Comparison of ENCODE assay signal across 13 mouse cellular contexts in the genomic region with DNA sequence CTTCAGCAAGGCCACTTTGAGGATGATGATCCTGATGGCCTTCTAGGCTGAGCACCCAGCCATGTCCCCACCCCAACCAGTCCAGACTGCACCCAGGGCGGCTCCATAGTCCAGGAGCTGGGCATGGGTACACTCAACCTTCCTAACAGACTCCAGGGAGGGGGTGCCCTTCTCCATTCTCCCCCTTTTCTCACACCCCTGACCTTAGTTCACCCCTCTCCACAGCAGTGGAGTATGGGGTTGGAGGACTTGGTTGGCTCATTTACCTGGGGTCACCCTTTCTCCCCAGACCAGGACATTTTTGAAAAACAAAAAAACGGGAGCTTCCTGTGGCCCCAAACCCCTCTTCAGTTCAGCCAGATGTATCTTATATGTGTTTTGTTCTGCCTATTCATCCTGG. TPM values are rescaled to one million over a fixed set of nuclear protein-coding genes. Genes with fewer than 3 reads are reported as not detected.
DNase-seq lines count a peak whose midpoint lies in the region; ATAC-seq and TF ChIP-seq lines count a peak whose summit lies in the region.
"Had no signal": no experiment of that assay in that cellular context is flagged by ENCODE, and none has a peak within 500 bp of the region (broad histone marks: within the 10 kb centered on the region; RNA-seq: fewer than 3 reads in every experiment).

No protein-coding gene starts in this region.

- H3K27ac ChIP-seq in forebrain, embryonic 13.5 days, result no peak overlapping the region
- no peak overlapping the region for H3K27ac ChIP-seq in forebrain, embryonic 16.5 days (ENCODE audit: low read length)
- H3K27ac ChIP-seq in lung, embryonic 16.5 days (ENCODE audit: low read length), result no peak overlapping the region
- H3K27ac ChIP-seq in hindbrain, embryonic 12.5 days, result no peak overlapping the region
- no peak overlapping the region for H3K27ac ChIP-seq in liver, postnatal 0 days (ENCODE audit: low read depth)
- H3K27ac ChIP-seq: layer of hippocampus, adult 2 months had no signal

- TF ChIP-seq CTCF in liver, postnatal 0 days (IDR thresholded peaks at IDR 0.05; ENCODE audit: low read depth), result no peak

- peaks cover 35% of the 10 kb centered on the region for H3K36me3 ChIP-seq in forebrain, embryonic 13.5 days (ENCODE audit: poor library complexity, severe bottlenecking)
- H3K36me3 ChIP-seq in forebrain, embryonic 16.5 days (ENCODE audit: control insufficient read depth, insufficient read depth), result no peaks in the 10 kb centered on the region
- H3K36me3 ChIP-seq in lung, embryonic 16.5 days (ENCODE audit: control insufficient read depth, insufficient read depth, low read length), result peaks cover 13% of the 10 kb centered on the region
- peaks cover 27% of the 10 kb centered on the region; the same call in 1 of the 2 replicates for H3K36me3 ChIP-seq in hindbrain, embryonic 12.5 days
- peaks cover 15% of the 10 kb centered on the region; the same call in 1 of the 2 replicates for H3K36me3 ChIP-seq in liver, postnatal 0 days (replicated peaks; ENCODE audit: insufficient read depth, low read length)

- peaks cover 40% of the 10 kb centered on the region for H3K4me1 ChIP-seq in forebrain, embryonic 13.5 days
- H3K4me1 ChIP-seq in forebrain, embryonic 16.5 days (replicated peaks; ENCODE audit: control insufficient read depth, insufficient read depth, low read length), result peaks cover 37% of the 10 kb centered on the region
- peaks cover 34% of the 10 kb centered on the region for H3K4me1 ChIP-seq in lung, embryonic 16.5 days (replicated peaks; ENCODE audit: control insufficient read depth, insufficient read depth, low read length)
- H3K4me1 ChIP-seq in hindbrain, embryonic 12.5 days, result peaks cover 46% of the 10 kb centered on the region
- H3K4me1 ChIP-seq in liver, postnatal 0 days (ENCODE audit: insufficient read depth), result peaks cover 32% of the 10 kb centered on the region

- no peak for ATAC-seq in forebrain, embryonic 13.5 days
- no peak for ATAC-seq in forebrain, embryonic 16.5 days
- ATAC-seq in lung, embryonic 16.5 days (ENCODE audit: low read depth), result no peak
- ATAC-seq in hindbrain, embryonic 12.5 days (ENCODE audit: low FRiP score), result no peak
- ATAC-seq in liver, postnatal 0 days, result no peak
- ATAC-seq: inflammation-experienced regulatory T-cells, adult 6 months had no signal

- peak overlapping the region; percentile 78; the same call in 1 of the 2 replicates for H3K9ac ChIP-seq in forebrain, embryonic 13.5 days
- H3K9ac ChIP-seq in forebrain, embryonic 16.5 days (replicated peaks; ENCODE audit: low read depth, low read length), result no peak overlapping the region
- H3K9ac ChIP-seq in lung, embryonic 16.5 days (ENCODE audit: low read length), result no peak overlapping the region; the same call in 1 of the 2 replicates
- H3K9ac ChIP-seq in hindbrain, embryonic 12.5 days, result no peak overlapping the region
- no peak overlapping the region for H3K9ac ChIP-seq in liver, postnatal 0 days (replicated peaks)

- DNase-seq in lung, postnatal 4 days, result no peak
- no peak for DNase-seq in liver, postnatal 0 days
- no peak for DNase-seq in adrenal gland, adult (ENCODE audit: inconsistent age in 2 of 2, low spot score in 1 of 2)
- DNase-seq in kidney, postnatal 10 days, result no peak
- DNase-seq: adrenal gland, postnatal 36 days; cerebellum, postnatal 14 days had no signal

- 86% methylated on average over 2 of the region's 2 CpGs for WGBS in forebrain, embryonic 13.5 days
- 95% methylated on average over 2 of the region's 2 CpGs for WGBS in forebrain, embryonic 16.5 days
- 86% methylated on average over 2 of the region's 2 CpGs for WGBS in lung, embryonic 16.5 days
- WGBS in hindbrain, embryonic 12.5 days, result 92% methylated on average over 2 of the region's 2 CpGs
- 91% methylated on average over 2 of the region's 2 CpGs for WGBS in liver, postnatal 0 days (ENCODE audit: insufficient replicate concordance)

- H3K4me2 ChIP-seq in forebrain, embryonic 13.5 days, result no peak overlapping the region
- H3K4me2 ChIP-seq in forebrain, embryonic 16.5 days (ENCODE audit: low read length), result no peak overlapping the region
- no peak overlapping the region for H3K4me2 ChIP-seq in lung, embryonic 16.5 days (ENCODE audit: low read depth, low read length)
- no peak overlapping the region for H3K4me2 ChIP-seq in hindbrain, embryonic 12.5 days (replicated peaks)
- 0 out of 2 replicates have a peak overlapping the region, but pooled peaks have one; percentile 91 for H3K4me2 ChIP-seq in liver, postnatal 0 days (ENCODE audit: low read depth, low read length)

- peaks cover 32% of the 10 kb centered on the region for H3K27me3 ChIP-seq in forebrain, embryonic 13.5 days
- peaks cover 4% of the 10 kb centered on the region; the same call in 1 of the 2 replicates for H3K27me3 ChIP-seq in forebrain, embryonic 16.5 days (replicated peaks; ENCODE audit: control insufficient read depth, insufficient read depth, low read length)
- no peaks in the 10 kb centered on the region for H3K27me3 ChIP-seq in lung, embryonic 16.5 days (ENCODE audit: control insufficient read depth, insufficient read depth, low read depth, low read length)
- peaks cover 33% of the 10 kb centered on the region for H3K27me3 ChIP-seq in hindbrain, embryonic 12.5 days
- H3K27me3 ChIP-seq in liver, postnatal 0 days (ENCODE audit: insufficient read depth, low read length), result no peaks in the 10 kb centered on the region

- H3K9me3 ChIP-seq in forebrain, embryonic 13.5 days (replicated peaks), result no peaks in the 10 kb centered on the region
- H3K9me3 ChIP-seq in forebrain, embryonic 16.5 days (ENCODE audit: control insufficient read depth, low read length), result no peaks in the 10 kb centered on the region
- no peaks in the 10 kb centered on the region for H3K9me3 ChIP-seq in lung, embryonic 16.5 days (ENCODE audit: control insufficient read depth, low read length)
- H3K9me3 ChIP-seq in hindbrain, embryonic 12.5 days (replicated peaks), result no peaks in the 10 kb centered on the region
- H3K9me3 ChIP-seq in liver, postnatal 0 days (ENCODE audit: low read length), result no peaks in the 10 kb centered on the region

- no peak for TF ChIP-seq EP300 in liver, postnatal 0 days (IDR thresholded peaks at IDR 0.05; ENCODE audit: low read depth)

- no peak overlapping the region; the same call in 1 of the 2 replicates for H3K4me3 ChIP-seq in forebrain, embryonic 13.5 days
- no peak overlapping the region for H3K4me3 ChIP-seq in forebrain, embryonic 16.5 days (replicated peaks; ENCODE audit: low read length)
- H3K4me3 ChIP-seq in lung, embryonic 16.5 days (ENCODE audit: low read length), result 0 out of 2 replicates have a peak overlapping the region, but pooled peaks have one; percentile 3
- 0 out of 2 replicates have a peak overlapping the region, but pooled peaks have one; percentile 86 for H3K4me3 ChIP-seq in hindbrain, embryonic 12.5 days
- no peak overlapping the region for H3K4me3 ChIP-seq in liver, postnatal 0 days (ENCODE audit: low read depth, low read length)
- H3K4me3 ChIP-seq: layer of hippocampus, adult 2 months had no signal

RNA-seq across cellular contexts. Expression of a gene that starts 1.5 kb away (rescaled TPM):
- 1.00 and 1.2 TPM in 2 replicates for polyA plus RNA-seq in forebrain, embryonic 13.5 days (2015; fragmentation: Nextera tagmentation; extraction: Ambion mirVana)
- 1.1 and 1.3 TPM in 2 replicates for polyA plus RNA-seq in forebrain, embryonic 16.5 days (2015; fragmentation: Nextera tagmentation; extraction: Ambion mirVana)
- polyA plus RNA-seq in lung, embryonic 16.5 days (2015; fragmentation: Nextera tagmentation; extraction: Ambion mirVana), result 0.55 and 1.1 TPM in 2 replicates
- polyA plus RNA-seq in hindbrain, embryonic 12.5 days (2016; fragmentation: Nextera tagmentation; extraction: Ambion mirVana), result 0.89 and 1.5 TPM in 2 replicates
- 0.87 and 0.99 TPM in 2 replicates for polyA plus RNA-seq in liver, postnatal 0 days (2015; fragmentation: Nextera tagmentation; extraction: Ambion mirVana)

RNA-seq across cellular contexts. Expression of a gene that starts 2.4 kb away (rescaled TPM):
- 9.5 and 10.2 TPM in 2 replicates for polyA plus RNA-seq in forebrain, embryonic 13.5 days (2015; fragmentation: Nextera tagmentation; extraction: Ambion mirVana)
- 8.1 and 9.7 TPM in 2 replicates for polyA plus RNA-seq in forebrain, embryonic 16.5 days (2015; fragmentation: Nextera tagmentation; extraction: Ambion mirVana)
- polyA plus RNA-seq in lung, embryonic 16.5 days (2015; fragmentation: Nextera tagmentation; extraction: Ambion mirVana), result 8.4 and 11.0 TPM in 2 replicates
- 8.5 and 9.8 TPM in 2 replicates for polyA plus RNA-seq in hindbrain, embryonic 12.5 days (2016; fragmentation: Nextera tagmentation; extraction: Ambion mirVana)
- polyA plus RNA-seq in liver, postnatal 0 days (2015; fragmentation: Nextera tagmentation; extraction: Ambion mirVana), result 3.5 and 3.8 TPM in 2 replicates

RNA-seq across cellular contexts. Expression of a gene that starts 12.1 kb away (rescaled TPM):
- polyA plus RNA-seq in forebrain, embryonic 13.5 days (2015; fragmentation: Nextera tagmentation; extraction: Ambion mirVana), result 0.37 TPM in 1 of 2 replicates, not detected in the other
- polyA plus RNA-seq in forebrain, embryonic 16.5 days (2015; fragmentation: Nextera tagmentation; extraction: Ambion mirVana), result not detected in 2 replicates
- polyA plus RNA-seq in lung, embryonic 16.5 days (2015; fragmentation: Nextera tagmentation; extraction: Ambion mirVana), result 3.5 and 4.4 TPM in 2 replicates
- not detected in 2 replicates for polyA plus RNA-seq in hindbrain, embryonic 12.5 days (2016; fragmentation: Nextera tagmentation; extraction: Ambion mirVana)
- polyA plus RNA-seq in liver, postnatal 0 days (2015; fragmentation: Nextera tagmentation; extraction: Ambion mirVana), result 0.40 TPM in 1 of 2 replicates, not detected in the other

RNA-seq across cellular contexts. Expression of a gene that starts 21.4 kb away (rescaled TPM):
- polyA plus RNA-seq in forebrain, embryonic 13.5 days (2015; fragmentation: Nextera tagmentation; extraction: Ambion mirVana), result 1.9 and 2.1 TPM in 2 replicates
- polyA plus RNA-seq in forebrain, embryonic 16.5 days (2015; fragmentation: Nextera tagmentation; extraction: Ambion mirVana), result 2.0 and 3.0 TPM in 2 replicates
- 6.5 and 7.4 TPM in 2 replicates for polyA plus RNA-seq in lung, embryonic 16.5 days (2015; fragmentation: Nextera tagmentation; extraction: Ambion mirVana)
- polyA plus RNA-seq in hindbrain, embryonic 12.5 days (2016; fragmentation: Nextera tagmentation; extraction: Ambion mirVana), result 8.6 and 10.9 TPM in 2 replicates
- polyA plus RNA-seq in liver, postnatal 0 days (2015; fragmentation: Nextera tagmentation; extraction: Ambion mirVana), result 0.04 TPM in 1 of 2 replicates, not detected in the other
- polyA plus RNA-seq: liver, adult 2 months had no signal

RNA-seq across cellular contexts. Expression of a gene that starts 27.0 kb away (rescaled TPM):
- 146 and 148 TPM in 2 replicates for polyA plus RNA-seq in forebrain, embryonic 13.5 days (2015; fragmentation: Nextera tagmentation; extraction: Ambion mirVana)
- 164 TPM in 2 replicates for polyA plus RNA-seq in forebrain, embryonic 16.5 days (2015; fragmentation: Nextera tagmentation; extraction: Ambion mirVana)
- polyA plus RNA-seq in lung, embryonic 16.5 days (2015; fragmentation: Nextera tagmentation; extraction: Ambion mirVana), result 103 and 133 TPM in 2 replicates
- 201 and 213 TPM in 2 replicates for polyA plus RNA-seq in hindbrain, embryonic 12.5 days (2016; fragmentation: Nextera tagmentation; extraction: Ambion mirVana)
- 28.2 and 33.9 TPM in 2 replicates for polyA plus RNA-seq in liver, postnatal 0 days (2015; fragmentation: Nextera tagmentation; extraction: Ambion mirVana)

Comparison
In these comparisons a context has a peak if more than half of its experiments do, and no peak if none do; other contexts are left out.
1. H3K4me3 ChIP-seq: peak in lung, embryonic 16.5 days (single experiment) and hindbrain, embryonic 12.5 days (single experiment); none in forebrain, embryonic 13.5 days (single experiment), forebrain, embryonic 16.5 days (single experiment) and liver, postnatal 0 days (single experiment).